Mouse (Mus musculus) limb, embryonic 14.5 days (tissue): Measurements from ENCODE around the gene Kctd17. TPM values are rescaled to one million over a fixed set of nuclear protein-coding genes. Genes with fewer than 3 reads are reported as not detected.

ENCODE experiments used
- ATAC-seq: fragments of 200-750 bp; cut with Nextera tagmentation; 2 replicates; pipeline ENCODE4 v1.8.0; 2017; ENCODE audit warnings: low read depth, moderate number of reproducible peaks, moderate TSS enrichment; ENCODE audit not compliant: low FRiP score
- DNase-seq: peaks from one replicate; pipeline ENCODE4 v3.0.0-alpha.2; 2015; ENCODE audit warnings: low spot score
- H3K27ac ChIP-seq: fragments of 300-500 bp; sonication (generic); replicated peaks from 2 replicates; pipeline ENCODE4 v1.5.1; 2014; ENCODE audit warnings: low read depth, mild to moderate bottlenecking, low read length, moderate library complexity, mixed read lengths
- H3K27me3 ChIP-seq: fragments of 300-500 bp; sonication (generic); 2 replicates; pipeline ENCODE4 v1.6.1; 2014; ENCODE audit warnings: low read length, mixed read lengths; ENCODE audit not compliant: control insufficient read depth, insufficient read depth
- H3K36me3 ChIP-seq: fragments of 300-500 bp; sonication (generic); 2 replicates; pipeline ENCODE4 v1.6.1; 2014; ENCODE audit warnings: mild to moderate bottlenecking, low read length, moderate library complexity, mixed read lengths; ENCODE audit not compliant: control insufficient read depth, insufficient read depth
- H3K4me1 ChIP-seq: fragments of 300-500 bp; sonication (generic); 2 replicates; pipeline ENCODE4 v1.6.1; 2014; ENCODE audit warnings: antibody characterized with exemption, low read length, mixed read lengths; ENCODE audit not compliant: control insufficient read depth, insufficient read depth
- H3K4me2 ChIP-seq: fragments of 300-500 bp; sonication (generic); replicated peaks from 2 replicates; pipeline ENCODE4 v1.6.1; 2014; ENCODE audit warnings: low read depth, mild to moderate bottlenecking, low read length, moderate library complexity; ENCODE audit not compliant: severe bottlenecking
- H3K4me3 ChIP-seq: fragments of 300-500 bp; sonication (generic); replicated peaks from 2 replicates; pipeline ENCODE4 v1.5.1; 2014; ENCODE audit warnings: low read length
- H3K9ac ChIP-seq: fragments of 300-500 bp; sonication (generic); 2 replicates; pipeline ENCODE4 v1.6.1; 2014; ENCODE audit warnings: mild to moderate bottlenecking, low read depth, low read length, moderate library complexity; ENCODE audit not compliant: severe bottlenecking
- H3K9me3 ChIP-seq: fragments of 300-500 bp; sonication (generic); 2 replicates; pipeline ENCODE4 v1.6.1; 2016; ENCODE audit warnings: low read length; ENCODE audit not compliant: control insufficient read depth
- POLR2A ChIP-seq: fragments of 200-500 bp; IDR thresholded peaks from 2 replicates; pipeline ENCODE4 v1.8.0; 2012; ENCODE audit warnings: inconsistent platforms, mild to moderate bottlenecking, moderate library complexity, borderline replicate concordance; ENCODE audit not compliant: insufficient read depth, insufficient read length; ENCODE audit errors: extremely low read depth
- WGBS: fragments of 180-500 bp; shearing (Covaris S2); extraction: QIAGEN DNeasy Blood & Tissue Kit; methylation state at CpG from one replicate; pipeline ENCODE4 v1.1.7; 2014; 5-methylcytosine and 5-hydroxymethylcytosine counted together
- polyA plus RNA-seq, 2 experiments: library from polyadenylated mRNA; depleted of rRNA in 1 of 2; stranded (reverse) in 1 of 2; unstranded in 1 of 2; fragments of >200 nt; fragmentation: Nextera tagmentation in 1 of 2; extraction: Ambion mirVana in 1 of 2; gene quantifications; 2 replicates each; pipeline versions ENCODE4 v1.2.1 to v1.2.3; 2012 to 2014

The Kctd17 gene
- polyA plus RNA-seq, 2 experiments: 47.9 to 149 TPM

- no peak overlapping the region for H3K4me3 ChIP-seq
- H3K27ac ChIP-seq: no peak overlapping the region
- no peaks in the 10 kb centered on the region for H3K9me3 ChIP-seq
- H3K36me3 ChIP-seq: no peaks in the 10 kb centered on the region
- no peak overlapping the region for H3K4me2 ChIP-seq
- H3K27me3 ChIP-seq: no peaks in the 10 kb centered on the region
- no peak for TF ChIP-seq POLR2A
- H3K4me1 ChIP-seq: no peaks in the 10 kb centered on the region
- H3K9ac ChIP-seq: no peak overlapping the region
- WGBS: 62% methylated on average over 3 of the region's 3 CpGs
- DNase-seq (no peak), ATAC-seq (no peak)
Observed at GRCm38 (mm10) chr15:78475604-78476031, 47.3 kb downstream of the Kctd17 start.

GRCm38 (mm10) chr15:78476878-78477277 is 48.5 kb downstream of the Kctd17 start:
- no peak for ATAC-seq
- H3K9me3 ChIP-seq: no peaks in the 10 kb centered on the region
- WGBS: 75% methylated on average over 1 of the region's 1 CpGs

GRCm38 (mm10) chr15:78478073-78478472 is 49.7 kb downstream of the Kctd17 start:
- H3K9me3 ChIP-seq: no peaks in the 10 kb centered on the region
- ATAC-seq (no peak), DNase-seq (no peak)
- no peak overlapping the region for H3K4me2 ChIP-seq
- no peak overlapping the region for H3K4me3 ChIP-seq
- 78% methylated on average over 4 of the region's 4 CpGs for WGBS
- H3K27me3 ChIP-seq: no peaks in the 10 kb centered on the region
- H3K36me3 ChIP-seq: no peaks in the 10 kb centered on the region
- no peak overlapping the region for H3K9ac ChIP-seq
- H3K27ac ChIP-seq: no peak overlapping the region
- no peaks in the 10 kb centered on the region for H3K4me1 ChIP-seq
- TF ChIP-seq POLR2A: no peak

More at GRCm38 (mm10) chr15:78476878-78477277, 48.5 kb downstream of the Kctd17 start:
- no peak for TF ChIP-seq POLR2A
- no peak overlapping the region for H3K4me3 ChIP-seq
- no peaks in the 10 kb centered on the region for H3K4me1 ChIP-seq
- no peaks in the 10 kb centered on the region for H3K27me3 ChIP-seq
- no peaks in the 10 kb centered on the region for H3K36me3 ChIP-seq
- H3K4me2 ChIP-seq: no peak overlapping the region
- H3K27ac ChIP-seq: no peak overlapping the region
- no peak overlapping the region for H3K9ac ChIP-seq
- no peak for DNase-seq

GRCm38 (mm10) chr15:78479470-78479869 is 51.1 kb downstream of the Kctd17 start:
- no peaks in the 10 kb centered on the region for H3K27me3 ChIP-seq
- ATAC-seq (no peak), DNase-seq (no peak)
- H3K9me3 ChIP-seq: no peaks in the 10 kb centered on the region
- H3K36me3 ChIP-seq: no peaks in the 10 kb centered on the region
- H3K4me2 ChIP-seq: no peak overlapping the region
- WGBS: 70% methylated on average over 5 of the region's 5 CpGs
- TF ChIP-seq POLR2A: no peak
- no peak overlapping the region for H3K4me3 ChIP-seq
- H3K27ac ChIP-seq: no peak overlapping the region
- no peaks in the 10 kb centered on the region for H3K4me1 ChIP-seq
- no peak overlapping the region for H3K9ac ChIP-seq

GRCm38 (mm10) chr15:78480111-78480510 is 51.7 kb downstream of the Kctd17 start:
- no peak for TF ChIP-seq POLR2A
- WGBS: 75% methylated on average over 7 of the region's 7 CpGs
- no peaks in the 10 kb centered on the region for H3K27me3 ChIP-seq
- H3K4me3 ChIP-seq: no peak overlapping the region
- no peaks in the 10 kb centered on the region for H3K9me3 ChIP-seq
- no peaks in the 10 kb centered on the region for H3K4me1 ChIP-seq
- H3K9ac ChIP-seq: no peak overlapping the region
- ATAC-seq (no peak), DNase-seq (no peak)
- H3K4me2 ChIP-seq: no peak overlapping the region
- H3K27ac ChIP-seq: no peak overlapping the region
- no peaks in the 10 kb centered on the region for H3K36me3 ChIP-seq

- H3K4me1 ChIP-seq: no peaks in the 10 kb centered on the region
- no peaks in the 10 kb centered on the region for H3K9me3 ChIP-seq
- H3K4me2 ChIP-seq: no peak overlapping the region
- no peak overlapping the region for H3K9ac ChIP-seq
- no peak overlapping the region for H3K4me3 ChIP-seq
- ATAC-seq (no peak), DNase-seq (no peak)
- no peak overlapping the region for H3K27ac ChIP-seq
- TF ChIP-seq POLR2A: no peak
- no peaks in the 10 kb centered on the region for H3K27me3 ChIP-seq
- 58% methylated on average over 2 of the region's 2 CpGs for WGBS
- no peaks in the 10 kb centered on the region for H3K36me3 ChIP-seq
Observed at GRCm38 (mm10) chr15:78480991-78481390, 52.6 kb downstream of the Kctd17 start.
